Mouse (Mus musculus) adrenal gland, postnatal 14 days (tissue): ENCODE data around the gene Slc39a2. TPM values are rescaled to one million over a fixed set of nuclear protein-coding genes. Genes with fewer than 3 reads are reported as not detected.
"Not testable (repeated sequence)": the region's sequence is repeated elsewhere in the genome, so short reads cannot be mapped to it uniquely, and the experiment has no call there.

Experiments used
- DNase-seq: peaks from one replicate; pipeline ENCODE4 v3.0.0; 2021; ENCODE audit warnings: mixed read lengths
- long read RNA-seq, 2 experiments: library from polyadenylated mRNA; stranded (forward); transcript quantifications; one replicate each; pipeline ENCODE4 v2.0.0; 2021
- total RNA-seq: library from RNA; stranded (reverse); gene quantifications from 2 replicates; pipeline ENCODE4 v1.2.3, GENCODE M21; 2021

Slc39a2 gene
- 0.63 and 0.64 TPM in 2 replicates for total RNA-seq
- long read RNA-seq, experiment 1 = 0 reads
- long read RNA-seq, experiment 2 = 0 reads

GRCm38 (mm10) chr14:51892191-51892939 is at the start of gene Slc39a2:
Slc39a2 (plus strand) TSS chr14:51892889.
- no peak for DNase-seq

- no peak for DNase-seq
Measured at GRCm38 (mm10) chr14:51843882-51844281, 48.8 kb upstream of the Slc39a2 start.

GRCm38 (mm10) chr14:51846566-51846965 is 46.1 kb upstream of the Slc39a2 start:
- DNase-seq = no peak

- DNase-seq = peak; percentile 24
Measured at GRCm38 (mm10) chr14:51851006-51851405, 41.7 kb upstream of the Slc39a2 start.

GRCm38 (mm10) chr14:51853399-51853798 is 39.3 kb upstream of the Slc39a2 start, which contains the start of gene Ear6:
Ear6 (plus strand) TSS chr14:51853699.
- DNase-seq = no peak

- not testable (repeated sequence) for DNase-seq
Measured at GRCm38 (mm10) chr14:51855280-51855679, 37.4 kb upstream of the Slc39a2 start.

- peak; percentile 51 for DNase-seq
Measured at GRCm38 (mm10) chr14:51863603-51864002, 29.1 kb upstream of the Slc39a2 start.

- DNase-seq = peak; percentile 61
Measured at GRCm38 (mm10) chr14:51870756-51871155, 21.9 kb upstream of the Slc39a2 start.

GRCm38 (mm10) chr14:51871741-51872140 is 20.9 kb upstream of the Slc39a2 start:
- peak; percentile 83 for DNase-seq

- DNase-seq = no peak
Measured at GRCm38 (mm10) chr14:51877517-51877916, 15.2 kb upstream of the Slc39a2 start.

- DNase-seq = peak; percentile 86
Measured at GRCm38 (mm10) chr14:51883527-51884030, 9.1 kb upstream of the Slc39a2 start.

- no peak for DNase-seq
Measured at GRCm38 (mm10) chr14:51884031-51884544, 8.6 kb upstream of the Slc39a2 start.

GRCm38 (mm10) chr14:51884598-51885331 is 7.9 kb upstream of the Slc39a2 start, which contains the start of gene Mettl17:
Mettl17 (plus strand) TSS chr14:51884842.
- DNase-seq = peak; percentile 97

GRCm38 (mm10) chr14:51886051-51886450 is 6.6 kb upstream of the Slc39a2 start:
- no peak for DNase-seq

- no peak for DNase-seq
Measured at GRCm38 (mm10) chr14:51889833-51890232, 2.9 kb upstream of the Slc39a2 start.

- DNase-seq = no peak
Measured at GRCm38 (mm10) chr14:51893094-51893794, 555 bp downstream of the Slc39a2 start.

- no peak for DNase-seq
Measured at GRCm38 (mm10) chr14:51893809-51894208, 1.1 kb downstream of the Slc39a2 start.

- DNase-seq = no peak
Measured at GRCm38 (mm10) chr14:51895071-51895470, 2.4 kb downstream of the Slc39a2 start.

- no peak for DNase-seq
Measured at GRCm38 (mm10) chr14:51896019-51896418, 3.3 kb downstream of the Slc39a2 start.

GRCm38 (mm10) chr14:51896539-51897170 is 4.0 kb downstream of the Slc39a2 start:
- no peak for DNase-seq

- DNase-seq = no peak
Measured at GRCm38 (mm10) chr14:51899351-51899750, 6.7 kb downstream of the Slc39a2 start.
